Mouse (Mus musculus) 3134 (cell line): ENCODE data around the gene Angel2.

Experiments
- DNase-seq: peaks from one replicate; pipeline ENCODE4 v3.0.0-alpha.2; 2011; ENCODE audit warnings: low spot score; ENCODE audit not compliant: insufficient read length; ENCODE audit errors: extremely low read depth

The Angel2 gene

DNA sequence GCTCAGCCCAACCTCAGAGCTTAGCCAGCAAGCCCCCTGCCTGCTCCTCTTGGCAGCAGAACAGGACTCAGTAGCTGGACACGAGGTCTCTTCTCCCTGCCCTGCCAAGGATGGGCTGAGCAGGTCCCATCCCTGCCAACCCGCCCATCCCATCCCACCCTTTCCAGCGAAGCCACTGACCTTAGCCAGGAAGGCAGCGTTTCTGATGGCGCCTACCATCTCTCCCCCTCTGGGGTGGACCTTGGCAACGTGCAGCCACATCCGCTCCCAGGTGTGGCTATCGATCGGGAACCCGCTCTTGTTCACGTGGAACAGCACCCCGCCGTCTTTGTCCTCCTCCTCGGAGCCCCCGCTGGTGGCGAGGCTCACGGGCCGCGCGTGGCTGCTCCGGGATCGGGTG lies 53.1 kb downstream of the Angel2 start:
- DNase-seq = no peak

DNA sequence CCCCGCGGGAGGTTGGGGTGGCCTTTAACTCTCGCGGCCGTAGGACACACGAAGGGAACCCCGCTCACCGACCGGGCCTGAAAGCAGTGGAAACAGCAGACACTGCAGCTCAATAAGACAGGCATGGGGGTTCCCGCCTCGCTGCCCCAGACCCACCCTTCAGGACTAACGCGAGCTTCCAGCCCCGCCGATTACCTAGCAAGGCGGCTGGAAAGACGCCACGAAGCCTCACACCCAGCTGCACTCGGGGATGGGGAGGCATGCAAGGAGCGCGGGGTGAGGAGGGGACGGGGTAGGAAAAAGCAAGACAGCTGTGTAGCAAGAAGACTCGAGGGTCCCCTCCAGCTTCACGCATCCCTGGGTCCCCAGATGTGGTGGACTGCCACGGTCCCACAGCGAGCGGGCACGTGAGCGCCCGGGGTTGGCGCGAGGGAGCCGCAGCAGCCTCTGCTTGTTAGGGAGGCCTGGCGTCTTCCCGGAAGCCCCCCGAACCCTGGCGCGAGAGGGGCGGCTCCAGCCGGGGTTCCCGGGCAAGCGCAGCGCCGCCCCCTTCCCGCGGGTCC lies 53.7 kb downstream of the Angel2 start:
- DNase-seq = peak; percentile 72

DNA sequence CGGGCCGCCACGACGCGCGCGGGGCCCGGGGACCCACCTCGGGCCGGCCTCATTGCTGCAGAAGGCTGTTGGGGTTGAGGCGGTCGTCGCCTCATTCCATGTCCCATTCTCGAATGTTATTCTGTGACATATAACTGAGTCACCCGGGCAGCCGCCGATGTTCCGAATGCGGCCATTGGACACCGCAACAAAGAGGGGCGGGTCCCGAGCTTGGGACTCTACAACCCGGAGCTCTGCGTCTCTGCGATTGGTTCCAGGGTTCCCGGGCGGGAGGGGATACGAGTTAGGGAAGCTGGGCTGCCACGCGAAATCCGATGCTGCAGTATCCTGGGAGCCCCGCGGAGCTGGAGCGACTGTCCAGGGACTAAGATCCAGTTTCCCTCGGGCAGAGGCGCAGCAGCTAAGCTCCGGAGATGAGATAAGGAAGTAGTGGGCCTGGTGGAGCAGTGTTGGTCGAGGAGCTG lies 54.2 kb downstream of the Angel2 start, which contains the start of gene Vash2:
TSS of gene Vash2 (minus strand) at position 197 of the 464 bp plus-strand sequence.
- DNase-seq = peak; percentile 93

DNA sequence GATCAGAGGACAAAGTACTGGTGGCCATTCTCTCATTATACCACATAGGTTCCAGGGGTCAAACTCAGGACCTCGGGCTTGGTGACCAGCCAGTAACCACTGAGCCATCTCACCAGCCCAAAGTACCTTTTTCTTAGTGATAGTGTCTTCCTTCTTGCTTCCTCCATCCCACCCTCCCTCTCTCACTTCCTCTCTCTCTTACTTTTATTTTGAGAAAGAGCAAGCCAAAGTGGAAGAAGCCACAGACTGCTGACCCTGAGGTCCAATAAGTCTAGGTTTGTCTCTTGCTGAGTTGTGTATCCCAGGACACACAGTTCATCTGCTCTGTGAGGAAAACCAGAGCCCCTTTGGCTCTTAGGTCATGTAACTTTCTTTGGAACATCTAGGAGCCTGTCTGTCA lies 55.6 kb downstream of the Angel2 start:
- DNase-seq = no peak

- no peak for DNase-seq
Measured at GRCm38 (mm10) chr1:190981412-190981811, 56.5 kb downstream of the Angel2 start.

GRCm38 (mm10) chr1:190989437-190990082 lies 64.6 kb downstream of the Angel2 start:
- no peak for DNase-seq

DNA sequence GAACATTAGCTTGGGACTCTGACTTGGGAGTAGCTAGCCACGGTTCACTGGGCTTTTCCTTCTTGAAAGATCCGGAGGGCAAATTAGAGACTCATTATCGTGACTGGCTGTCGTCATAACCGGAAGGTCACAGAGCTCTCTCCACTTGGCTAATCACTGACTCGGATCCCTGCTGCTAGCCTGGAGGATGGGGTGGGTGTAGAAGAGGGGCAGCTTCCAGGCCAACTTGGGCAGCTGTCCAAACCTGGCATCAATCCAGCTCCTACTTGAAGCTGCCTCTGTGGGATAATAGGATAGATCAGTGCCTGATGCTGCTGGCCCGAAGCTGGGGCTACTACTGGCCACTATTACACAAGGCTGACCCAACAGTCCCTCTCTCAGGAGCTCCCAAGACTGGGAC lies 70.6 kb downstream of the Angel2 start:
- no peak for DNase-seq

GRCm38 (mm10) chr1:190996346-190996877 lies 71.5 kb downstream of the Angel2 start:
- no peak for DNase-seq
